Mouse (Mus musculus) hindbrain, embryonic 14.5 days (tissue): Measurements from ENCODE around the gene Tspan11. TPM values are rescaled to one million over a fixed set of nuclear protein-coding genes. Genes with fewer than 3 reads are reported as not detected.

Experiments used
- ATAC-seq: fragments of 200-750 bp; cut with Nextera tagmentation; 2 replicates; pipeline ENCODE4 v1.8.0; 2017; ENCODE audit warnings: moderate number of reproducible peaks, mild to moderate bottlenecking, moderate TSS enrichment, moderate library complexity; ENCODE audit not compliant: low FRiP score
- DNase-seq: peaks from one replicate; pipeline ENCODE4 v3.0.0-alpha.2; 2015; ENCODE audit warnings: low spot score
- H3K27ac ChIP-seq: fragments of 300-500 bp; sonication (generic); 2 replicates; pipeline ENCODE4 v1.5.1; 2014; ENCODE audit warnings: mild to moderate bottlenecking, moderate library complexity
- H3K27me3 ChIP-seq: fragments of 300-500 bp; sonication (generic); 2 replicates; pipeline ENCODE4 v1.6.1; 2014; ENCODE audit warnings: mild to moderate bottlenecking, low read length, mixed read lengths; ENCODE audit not compliant: control insufficient read depth, insufficient read depth
- H3K36me3 ChIP-seq: fragments of 300-500 bp; sonication (generic); replicated peaks from 2 replicates; pipeline ENCODE4 v1.6.1; 2014; ENCODE audit not compliant: control insufficient read depth, insufficient read depth
- H3K4me1 ChIP-seq: fragments of 300-500 bp; sonication (generic); replicated peaks from 2 replicates; pipeline ENCODE4 v1.6.1; 2014; ENCODE audit warnings: antibody characterized with exemption, low read length, mixed read lengths; ENCODE audit not compliant: control insufficient read depth, insufficient read depth
- H3K4me2 ChIP-seq: fragments of 300-500 bp; sonication (generic); replicated peaks from 2 replicates; pipeline ENCODE4 v1.6.1; 2014; ENCODE audit warnings: mild to moderate bottlenecking, moderate library complexity
- H3K4me3 ChIP-seq: fragments of 300-500 bp; sonication (generic); replicated peaks from 2 replicates; pipeline ENCODE4 v1.5.1; 2014; ENCODE audit warnings: mild to moderate bottlenecking, low read length
- H3K9ac ChIP-seq: fragments of 300-500 bp; sonication (generic); 2 replicates; pipeline ENCODE4 v1.6.1; 2014
- H3K9me3 ChIP-seq: fragments of 300-500 bp; sonication (generic); 2 replicates; pipeline ENCODE4 v1.6.1; 2016; ENCODE audit warnings: low read length; ENCODE audit not compliant: control insufficient read depth
- WGBS: fragments of 180-500 bp; shearing (Covaris S2); extraction: QIAGEN DNeasy Blood & Tissue Kit; methylation state at CpG from one replicate; pipeline ENCODE4 v1.1.7; 2014; 5-methylcytosine and 5-hydroxymethylcytosine counted together
- polyA plus RNA-seq: library from polyadenylated mRNA; unstranded; fragments of >200 nt; fragmentation: Nextera tagmentation; extraction: Ambion mirVana; gene quantifications from 2 replicates; pipeline ENCODE4 v1.2.1, GENCODE M21; 2014

The Tspan11 gene
- polyA plus RNA-seq, 1 experiment from 2014 or later, result 4.2 TPM

DNA sequence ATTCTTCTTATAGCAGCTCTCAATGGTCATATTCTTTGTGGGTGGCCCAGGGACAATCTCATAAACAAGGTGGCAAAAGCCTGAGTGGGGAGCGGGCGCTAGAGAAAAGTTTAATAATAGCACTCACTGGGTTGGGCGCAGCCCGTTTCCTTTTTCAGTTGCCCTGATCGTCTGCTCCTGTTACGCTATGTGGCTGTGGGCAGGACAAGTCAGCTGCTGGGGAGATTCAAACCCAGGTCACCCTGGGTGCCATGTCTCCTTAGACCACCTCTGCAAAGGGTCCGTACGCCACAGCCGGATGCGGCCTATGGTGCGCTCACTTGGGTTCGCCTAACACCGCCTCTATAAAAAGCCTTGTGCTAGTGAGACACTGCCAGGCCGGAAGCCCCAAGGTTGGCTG, 100.0 kb downstream of the Tspan11 start:
- no peaks in the 10 kb centered on the region for H3K36me3 ChIP-seq
- no peaks in the 10 kb centered on the region for H3K9me3 ChIP-seq
- no peak overlapping the region for H3K4me3 ChIP-seq

DNA sequence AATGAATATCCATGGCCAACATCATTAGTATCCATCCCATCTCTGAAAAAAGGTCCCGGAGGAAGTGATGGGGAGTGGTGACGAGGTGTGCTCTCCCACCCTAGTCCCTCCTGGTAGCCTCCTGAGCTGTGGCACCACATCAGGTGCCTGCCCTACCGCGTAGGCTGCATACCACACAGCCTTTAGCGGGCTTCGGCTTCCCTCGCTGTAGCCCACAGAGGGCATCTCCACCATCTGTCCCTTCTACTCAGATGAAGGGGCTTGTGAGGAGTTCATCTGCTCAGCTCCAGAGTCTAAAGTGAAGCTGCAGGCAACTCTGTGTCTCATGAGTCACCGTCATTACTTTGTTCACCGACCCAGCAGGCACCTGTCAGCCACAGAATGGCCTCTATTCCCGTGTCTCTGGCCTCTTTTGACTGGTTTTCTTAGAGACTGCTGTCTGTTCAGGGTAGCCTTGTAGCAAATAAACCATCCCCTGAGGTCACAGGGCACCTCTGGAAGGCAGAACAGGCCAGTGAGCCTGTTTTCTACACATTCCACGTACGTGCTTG, 101.6 kb downstream of the Tspan11 start:
- Histone ChIP-seq H3K4me1 (no peaks in the 10 kb centered on the region), H3K27ac (0 out of 2 replicates have a peak overlapping the region, but pooled peaks have one; percentile 10), H3K4me2 (no peak overlapping the region), H3K27me3 (no peaks in the 10 kb centered on the region), H3K9me3 (no peaks in the 10 kb centered on the region), H3K4me3 (no peak overlapping the region), H3K36me3 (no peaks in the 10 kb centered on the region), H3K9ac (no peak overlapping the region)
- DNase-seq (no peak), ATAC-seq (no peak)
- 57% methylated on average over 12 of the region's 12 CpGs for WGBS

More for the DNA sequence above, 100.0 kb downstream of the Tspan11 start:
- Histone ChIP-seq H3K4me2 (no peak overlapping the region), H3K27me3 (no peaks in the 10 kb centered on the region), H3K27ac (no peak overlapping the region), H3K9ac (no peak overlapping the region), H3K4me1 (no peaks in the 10 kb centered on the region)
- DNase-seq (no peak), ATAC-seq (no peak)
- 97% methylated on average over 14 of the region's 14 CpGs for whole genome bisulfite sequencing

DNA sequence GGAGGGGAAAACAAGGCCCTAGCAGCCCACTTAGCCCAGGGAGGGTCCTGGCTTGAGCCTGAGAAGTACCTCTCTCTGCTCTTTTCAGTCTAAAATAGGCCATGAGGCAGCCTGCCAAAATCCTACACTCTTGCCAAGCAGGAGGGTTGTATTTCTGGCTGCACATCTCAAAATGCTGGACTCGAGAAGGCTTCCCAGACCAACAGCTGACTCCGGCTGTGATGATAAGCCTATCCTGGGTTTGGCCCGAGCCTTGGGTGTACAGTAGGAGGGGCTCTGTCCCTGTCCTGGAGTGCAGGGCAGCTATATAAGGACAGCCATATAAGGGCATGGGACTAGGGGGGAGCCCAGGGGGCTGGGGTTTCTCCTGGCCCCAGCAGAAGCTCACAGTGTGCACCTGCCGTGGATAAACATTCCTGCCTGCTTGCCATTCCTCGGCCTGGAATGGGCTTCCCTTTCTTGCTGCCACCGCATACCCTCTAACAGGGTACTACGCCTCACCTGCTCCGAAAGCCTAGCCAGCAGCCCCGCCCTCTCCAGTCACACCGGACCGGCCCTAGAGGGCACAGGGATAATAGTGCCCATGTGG, 102.3 kb downstream of the Tspan11 start:
- Histone ChIP-seq H3K4me1 (no peaks in the 10 kb centered on the region), H3K4me3 (no peak overlapping the region), H3K27me3 (no peaks in the 10 kb centered on the region), H3K4me2 (no peak overlapping the region), H3K9ac (no peak overlapping the region), H3K9me3 (no peaks in the 10 kb centered on the region), H3K36me3 (no peaks in the 10 kb centered on the region), H3K27ac (no peak overlapping the region)
- WGBS, result 71% methylated on average over 11 of the region's 11 CpGs
- ATAC-seq, result peak; percentile 54; the same call in 1 of the 2 replicates
- peak; percentile 71 for DNase-seq

DNA sequence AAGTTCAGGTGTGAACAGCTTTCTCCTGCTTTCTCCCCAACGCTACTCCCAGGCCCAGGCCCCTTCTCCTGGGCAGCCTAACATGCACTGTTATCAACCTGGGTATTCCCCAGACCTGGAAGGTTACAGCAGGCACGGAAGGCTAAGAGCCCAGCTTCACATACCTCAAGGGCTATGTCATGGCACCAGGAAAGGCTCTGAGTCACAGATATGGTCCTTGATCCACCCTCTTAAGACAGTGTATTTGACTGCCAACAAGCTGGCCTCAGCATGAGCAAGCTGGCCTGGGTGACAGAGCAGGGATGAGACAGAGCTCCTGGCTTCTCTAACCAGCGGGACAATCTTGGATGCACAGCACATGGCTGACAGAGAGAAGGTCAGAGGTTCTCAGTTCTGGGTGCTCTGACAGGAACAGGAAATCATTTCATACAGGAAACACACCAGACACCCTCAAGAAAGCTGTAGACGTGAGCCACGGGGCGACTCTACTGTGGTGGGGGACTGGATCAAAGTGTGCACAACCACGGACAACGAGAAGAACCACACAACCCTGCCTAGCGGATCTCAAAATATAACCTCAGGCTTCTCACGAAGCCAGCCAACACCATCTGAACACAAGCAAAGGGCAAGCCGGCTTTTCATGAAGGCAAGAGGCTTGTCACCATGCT, 104.3 kb downstream of the Tspan11 start:
- H3K27ac ChIP-seq, result no peak overlapping the region
- H3K9me3 ChIP-seq, result no peaks in the 10 kb centered on the region
- H3K9ac ChIP-seq, result no peak overlapping the region
- no peaks in the 10 kb centered on the region for H3K27me3 ChIP-seq
- 93% methylated on average over 11 of the region's 11 CpGs for WGBS
- H3K4me3 ChIP-seq, result no peak overlapping the region
- H3K4me2 ChIP-seq, result no peak overlapping the region
- DNase-seq (no peak), ATAC-seq (no peak)
- no peaks in the 10 kb centered on the region for H3K4me1 ChIP-seq
- no peaks in the 10 kb centered on the region for H3K36me3 ChIP-seq

DNA sequence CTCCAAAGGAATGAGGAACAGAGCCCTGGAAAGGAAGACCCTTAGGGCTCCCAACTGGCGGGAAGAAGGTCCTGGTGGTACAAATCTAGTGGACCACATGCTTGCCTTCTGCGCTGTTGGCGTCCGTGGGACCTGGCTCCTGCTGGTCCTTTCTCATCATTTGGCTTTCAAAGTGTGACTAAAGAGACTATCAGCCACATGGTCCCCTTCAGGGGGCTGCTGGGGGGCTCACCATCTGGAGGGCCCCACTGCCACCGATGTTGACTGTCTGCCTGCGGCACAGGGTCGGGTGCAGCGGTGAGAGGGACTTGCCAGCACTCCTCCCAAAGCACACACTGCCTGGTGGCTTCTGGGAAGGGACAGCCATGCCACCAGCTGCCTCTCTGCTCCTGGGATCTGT, 105.6 kb downstream of the Tspan11 start:
- H3K27me3 ChIP-seq, result no peaks in the 10 kb centered on the region
- no peak overlapping the region for H3K4me3 ChIP-seq
- H3K27ac ChIP-seq, result no peak overlapping the region
- H3K36me3 ChIP-seq, result no peaks in the 10 kb centered on the region
- 73% methylated on average over 8 of the region's 8 CpGs for WGBS
- no peaks in the 10 kb centered on the region for H3K9me3 ChIP-seq
- H3K9ac ChIP-seq, result no peak overlapping the region
- H3K4me1 ChIP-seq, result no peaks in the 10 kb centered on the region
- ATAC-seq (no peak), DNase-seq (no peak)
- H3K4me2 ChIP-seq, result no peak overlapping the region

DNA sequence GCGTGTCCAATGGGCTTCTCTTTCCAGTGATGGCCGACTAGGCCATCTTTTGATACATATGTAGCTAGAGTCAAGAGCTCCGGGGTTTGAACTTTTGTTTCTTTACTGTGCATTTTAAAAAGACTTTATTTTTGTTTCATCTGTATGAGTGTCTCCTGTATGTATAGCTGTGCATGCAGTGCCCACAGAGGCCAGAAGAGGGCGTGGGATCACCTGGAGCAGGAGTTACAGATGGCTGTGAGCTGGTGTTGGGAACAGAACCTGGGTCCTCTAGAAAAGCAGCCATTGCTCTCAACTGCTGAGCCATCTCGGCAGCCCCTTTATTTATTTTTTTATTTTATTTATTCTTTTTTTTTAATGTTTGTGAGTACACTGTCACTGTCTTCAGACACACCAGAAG, 109.5 kb downstream of the Tspan11 start:
- DNase-seq, result no peak
- no peaks in the 10 kb centered on the region for H3K9me3 ChIP-seq
- no peaks in the 10 kb centered on the region for H3K27me3 ChIP-seq
- no peak overlapping the region for H3K4me2 ChIP-seq
- H3K4me1 ChIP-seq, result no peaks in the 10 kb centered on the region
- no peak for ATAC-seq
- H3K4me3 ChIP-seq, result no peak overlapping the region
- H3K36me3 ChIP-seq, result no peaks in the 10 kb centered on the region
- no peak overlapping the region for H3K27ac ChIP-seq
- no peak overlapping the region for H3K9ac ChIP-seq
- 82% methylated on average over 4 of the region's 5 CpGs for WGBS

DNA sequence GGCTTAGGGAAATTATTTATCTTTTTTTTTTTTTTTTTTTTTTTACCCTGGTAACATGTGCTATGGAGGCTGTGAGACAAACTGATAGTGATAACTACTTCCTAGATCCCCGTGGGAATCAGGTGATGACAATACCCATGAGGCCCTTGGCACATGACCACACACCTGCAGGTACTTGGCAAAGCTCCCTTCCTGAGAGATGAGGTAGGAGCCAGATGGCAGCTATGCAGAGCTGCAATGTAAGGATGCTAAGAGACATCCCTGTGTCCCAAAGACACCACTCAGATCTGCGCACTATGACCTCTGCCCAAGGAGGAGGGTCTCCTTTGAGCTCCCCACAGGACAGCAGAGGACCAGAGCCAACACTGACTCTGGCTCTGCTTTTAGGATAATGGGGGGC, 111.7 kb downstream of the Tspan11 start:
- WGBS, result 89% methylated on average over 2 of the region's 2 CpGs
- Histone ChIP-seq H3K36me3 (no peaks in the 10 kb centered on the region), H3K27ac (no peak overlapping the region), H3K4me1 (0 out of 2 replicates have a peak, but pooled peaks cover 5% of the 10 kb centered on the region), H3K9me3 (no peaks in the 10 kb centered on the region), H3K4me2 (no peak overlapping the region), H3K4me3 (no peak overlapping the region), H3K9ac (no peak overlapping the region), H3K27me3 (no peaks in the 10 kb centered on the region)
- ATAC-seq (no peak; the same call in 1 of the 2 replicates), DNase-seq (no peak)

DNA sequence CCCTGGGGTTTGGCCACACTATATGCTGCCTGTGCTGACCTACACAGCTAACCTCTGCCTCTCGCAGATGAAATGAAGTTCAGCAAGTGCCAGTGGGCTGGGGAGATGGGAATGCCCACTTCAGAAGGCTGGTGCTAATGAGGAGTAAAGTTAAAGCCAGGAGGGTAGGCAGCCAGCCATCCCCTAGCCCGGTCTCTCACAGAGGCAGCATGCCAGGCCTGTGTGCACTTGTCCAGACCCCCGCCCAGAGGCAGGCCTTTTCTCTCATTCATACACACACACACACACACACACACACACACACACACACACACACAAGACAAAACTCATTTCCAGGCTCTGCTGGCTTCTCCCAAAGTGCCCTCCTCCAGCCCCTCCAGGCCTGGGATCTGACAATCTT, 113.4 kb downstream of the Tspan11 start:
- Histone ChIP-seq H3K27ac (no peak overlapping the region), H3K4me3 (no peak overlapping the region), H3K9ac (no peak overlapping the region), H3K4me1 (0 out of 2 replicates have a peak, but pooled peaks cover 12% of the 10 kb centered on the region), H3K27me3 (no peaks in the 10 kb centered on the region), H3K9me3 (no peaks in the 10 kb centered on the region), H3K4me2 (no peak overlapping the region), H3K36me3 (no peaks in the 10 kb centered on the region)
- peak; percentile 35; the same call in 1 of the 2 replicates for ATAC-seq
- DNase-seq, result no peak
- WGBS, result 47% methylated on average over 3 of the region's 3 CpGs

DNA sequence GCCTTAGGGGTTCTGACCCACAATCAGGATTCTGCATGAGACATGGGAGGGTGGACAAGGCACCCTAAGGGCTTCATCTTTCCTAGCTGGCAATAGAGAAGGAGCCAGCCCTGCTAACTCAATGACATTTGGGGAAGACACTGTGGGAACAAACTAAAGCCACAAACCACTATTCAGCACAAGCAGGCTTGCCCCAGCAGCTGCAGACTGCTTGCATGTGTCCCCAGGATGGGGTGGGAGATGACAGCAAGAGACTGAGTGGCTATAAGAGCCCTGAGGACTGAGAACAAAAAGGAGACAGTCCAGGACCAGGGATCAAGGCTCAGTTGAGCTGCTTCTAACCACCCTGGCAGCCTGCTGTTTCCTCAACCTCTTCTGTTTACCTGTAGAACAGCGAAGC, 114.2 kb downstream of the Tspan11 start:
- Histone ChIP-seq H3K27me3 (no peaks in the 10 kb centered on the region), H3K4me1 (peaks cover 19% of the 10 kb centered on the region; the same call in 1 of the 2 replicates), H3K4me2 (no peak overlapping the region), H3K9me3 (no peaks in the 10 kb centered on the region), H3K4me3 (no peak overlapping the region), H3K9ac (no peak overlapping the region), H3K36me3 (no peaks in the 10 kb centered on the region), H3K27ac (no peak overlapping the region)
- 43% methylated on average over 1 of the region's 1 CpGs for WGBS
- ATAC-seq, result no peak
- no peak for DNase-seq
